Mouse (Mus musculus): ENCODE data around the gene Sspo. TPM values are rescaled to one million over a fixed set of nuclear protein-coding genes. Genes with fewer than 3 reads are reported as not detected.

The Sspo gene
- polyA plus RNA-seq, 1 experiment from 2014 or later, result 0.14 TPM

GRCm38 (mm10) chr6:48540721-48541120 is 92.7 kb downstream of the Sspo start:
- no peak overlapping the region for H3K9ac ChIP-seq (ENCODE audit: low read length)
- H3K4me3 ChIP-seq (ENCODE audit: low read length), result no peak overlapping the region
- no peak overlapping the region for H3K4me2 ChIP-seq (ENCODE audit: low read depth, low read length)
- no peaks in the 10 kb centered on the region for H3K9me3 ChIP-seq (ENCODE audit: control insufficient read depth, low read length)
- no peaks in the 10 kb centered on the region for H3K27me3 ChIP-seq (ENCODE audit: control insufficient read depth, insufficient read depth, low read depth, low read length)
- H3K36me3 ChIP-seq (ENCODE audit: control insufficient read depth, insufficient read depth, low read length), result no peaks in the 10 kb centered on the region
- no peak for ATAC-seq (ENCODE audit: low read depth)
- peaks cover 13% of the 10 kb centered on the region for H3K4me1 ChIP-seq (replicated peaks; ENCODE audit: control insufficient read depth, insufficient read depth, low read length)
- H3K27ac ChIP-seq (ENCODE audit: low read length), result no peak overlapping the region
- WGBS, result 40% methylated on average over 3 of the region's 3 CpGs

- Histone ChIP-seq H3K27me3 (ENCODE audit: control insufficient read depth, insufficient read depth, low read depth, low read length) (no peaks in the 10 kb centered on the region), H3K27ac (ENCODE audit: low read length) (peak overlapping the region; percentile 43), H3K9me3 (ENCODE audit: control insufficient read depth, low read length) (no peaks in the 10 kb centered on the region), H3K9ac (ENCODE audit: low read length) (no peak overlapping the region), H3K4me2 (ENCODE audit: low read depth, low read length) (no peak overlapping the region), H3K36me3 (ENCODE audit: control insufficient read depth, insufficient read depth, low read length) (no peaks in the 10 kb centered on the region), H3K4me1 (replicated peaks; ENCODE audit: control insufficient read depth, insufficient read depth, low read length) (peaks cover 13% of the 10 kb centered on the region), H3K4me3 (ENCODE audit: low read length) (no peak overlapping the region)
- ATAC-seq (ENCODE audit: low read depth), result peak; percentile 31; the same call in 1 of the 2 replicates
- 22% methylated on average over 7 of the region's 7 CpGs for WGBS
Observed at GRCm38 (mm10) chr6:48541560-48542450, 93.8 kb downstream of the Sspo start.

- H3K27ac ChIP-seq (ENCODE audit: low read length), result peak overlapping the region; percentile 43; the same call in 1 of the 2 replicates
- H3K36me3 ChIP-seq (ENCODE audit: control insufficient read depth, insufficient read depth, low read length), result no peaks in the 10 kb centered on the region
- H3K9me3 ChIP-seq (ENCODE audit: control insufficient read depth, low read length), result no peaks in the 10 kb centered on the region
- H3K27me3 ChIP-seq (ENCODE audit: control insufficient read depth, insufficient read depth, low read depth, low read length), result no peaks in the 10 kb centered on the region
- H3K9ac ChIP-seq (ENCODE audit: low read length), result no peak overlapping the region
- H3K4me2 ChIP-seq (ENCODE audit: low read depth, low read length), result no peak overlapping the region
- peaks cover 13% of the 10 kb centered on the region for H3K4me1 ChIP-seq (replicated peaks; ENCODE audit: control insufficient read depth, insufficient read depth, low read length)
- ATAC-seq (ENCODE audit: low read depth), result no peak
- WGBS, result 82% methylated on average over 3 of the region's 3 CpGs
- H3K4me3 ChIP-seq (ENCODE audit: low read length), result no peak overlapping the region
Observed at GRCm38 (mm10) chr6:48542631-48543030, 94.6 kb downstream of the Sspo start.

GRCm38 (mm10) chr6:48545251-48545650 is 97.2 kb downstream of the Sspo start:
- no peak overlapping the region for H3K27ac ChIP-seq (ENCODE audit: low read length)
- ATAC-seq (ENCODE audit: low read depth), result no peak
- no peak overlapping the region for H3K4me2 ChIP-seq (ENCODE audit: low read depth, low read length)
- H3K36me3 ChIP-seq (ENCODE audit: control insufficient read depth, insufficient read depth, low read length), result no peaks in the 10 kb centered on the region
- H3K9ac ChIP-seq (ENCODE audit: low read length), result no peak overlapping the region
- peaks cover 13% of the 10 kb centered on the region for H3K4me1 ChIP-seq (replicated peaks; ENCODE audit: control insufficient read depth, insufficient read depth, low read length)
- 66% methylated on average over 5 of the region's 5 CpGs for WGBS
- no peaks in the 10 kb centered on the region for H3K27me3 ChIP-seq (ENCODE audit: control insufficient read depth, insufficient read depth, low read depth, low read length)
- H3K4me3 ChIP-seq (ENCODE audit: low read length), result no peak overlapping the region
- H3K9me3 ChIP-seq (ENCODE audit: control insufficient read depth, low read length), result no peaks in the 10 kb centered on the region

- H3K4me2 ChIP-seq (ENCODE audit: low read depth, low read length), result no peak overlapping the region
- no peak overlapping the region for H3K4me3 ChIP-seq (ENCODE audit: low read length)
- no peaks in the 10 kb centered on the region for H3K36me3 ChIP-seq (ENCODE audit: control insufficient read depth, insufficient read depth, low read length)
- peaks cover 12% of the 10 kb centered on the region for H3K4me1 ChIP-seq (replicated peaks; ENCODE audit: control insufficient read depth, insufficient read depth, low read length)
- no peak overlapping the region for H3K27ac ChIP-seq (ENCODE audit: low read length)
- ATAC-seq (ENCODE audit: low read depth), result no peak
- H3K27me3 ChIP-seq (ENCODE audit: control insufficient read depth, insufficient read depth, low read depth, low read length), result no peaks in the 10 kb centered on the region
- WGBS, result 44% methylated on average over 1 of the region's 1 CpGs
- no peak overlapping the region for H3K9ac ChIP-seq (ENCODE audit: low read length)
- no peaks in the 10 kb centered on the region for H3K9me3 ChIP-seq (ENCODE audit: control insufficient read depth, low read length)
Observed at GRCm38 (mm10) chr6:48546271-48546670, 98.2 kb downstream of the Sspo start.

GRCm38 (mm10) chr6:48546858-48547257 is 98.8 kb downstream of the Sspo start:
- peaks cover 6% of the 10 kb centered on the region for H3K4me1 ChIP-seq (replicated peaks; ENCODE audit: control insufficient read depth, insufficient read depth, low read length)
- no peaks in the 10 kb centered on the region for H3K36me3 ChIP-seq (ENCODE audit: control insufficient read depth, insufficient read depth, low read length)
- H3K4me2 ChIP-seq (ENCODE audit: low read depth, low read length), result no peak overlapping the region
- no peak overlapping the region for H3K9ac ChIP-seq (ENCODE audit: low read length)
- H3K4me3 ChIP-seq (ENCODE audit: low read length), result no peak overlapping the region
- ATAC-seq (ENCODE audit: low read depth), result no peak
- no peaks in the 10 kb centered on the region for H3K27me3 ChIP-seq (ENCODE audit: control insufficient read depth, insufficient read depth, low read depth, low read length)
- 41% methylated on average over 4 of the region's 4 CpGs for WGBS
- no peaks in the 10 kb centered on the region for H3K9me3 ChIP-seq (ENCODE audit: control insufficient read depth, low read length)
- no peak overlapping the region for H3K27ac ChIP-seq (ENCODE audit: low read length)

- no peak overlapping the region for H3K4me3 ChIP-seq (ENCODE audit: low read length)
- H3K36me3 ChIP-seq (ENCODE audit: control insufficient read depth, insufficient read depth, low read length), result no peaks in the 10 kb centered on the region
- H3K4me1 ChIP-seq (replicated peaks; ENCODE audit: control insufficient read depth, insufficient read depth, low read length), result no peaks in the 10 kb centered on the region
- H3K9ac ChIP-seq (ENCODE audit: low read length), result no peak overlapping the region
- no peaks in the 10 kb centered on the region for H3K27me3 ChIP-seq (ENCODE audit: control insufficient read depth, insufficient read depth, low read depth, low read length)
- no peak overlapping the region for H3K4me2 ChIP-seq (ENCODE audit: low read depth, low read length)
- H3K9me3 ChIP-seq (ENCODE audit: control insufficient read depth, low read length), result no peaks in the 10 kb centered on the region
- H3K27ac ChIP-seq (ENCODE audit: low read length), result no peak overlapping the region
- 78% methylated on average over 6 of the region's 6 CpGs for WGBS
- ATAC-seq (ENCODE audit: low read depth), result no peak
Observed at GRCm38 (mm10) chr6:48548314-48548713, 100.3 kb downstream of the Sspo start.

Small RNA genes within 50 kb of the gene (microRNA-seq; reads per million reads assigned to microRNA genes)
- gene Gm24325, result not detected

Other genes with a start within 250 kb of the Sspo start
- 20.4 and 20.7 TPM in 2 replicates for gene Krba1, start 52.6 kb upstream of the Sspo start, polyA plus RNA-seq (2015; fragmentation: Nextera tagmentation; extraction: Ambion mirVana)
- gene Zfp467, start 2.4 kb upstream of the Sspo start, polyA plus RNA-seq (2015; fragmentation: Nextera tagmentation; extraction: Ambion mirVana), result 21.0 and 22.6 TPM in 2 replicates
- 9.7 and 11.8 TPM in 2 replicates for gene Atp6v0e2, start 89.4 kb downstream of the Sspo start, polyA plus RNA-seq (2015; fragmentation: Nextera tagmentation; extraction: Ambion mirVana)
- gene Lrrc61, start 106.6 kb downstream of the Sspo start, polyA plus RNA-seq (2015; fragmentation: Nextera tagmentation; extraction: Ambion mirVana), result 5.8 and 8.8 TPM in 2 replicates
- gene Rarres2, start 124.6 kb downstream of the Sspo start, polyA plus RNA-seq (2015; fragmentation: Nextera tagmentation; extraction: Ambion mirVana), result 101 and 114 TPM in 2 replicates
- gene Gm45021, start 141.4 kb downstream of the Sspo start, polyA plus RNA-seq (2015; fragmentation: Nextera tagmentation; extraction: Ambion mirVana), result not detected in 2 replicates
- 30.5 and 32.3 TPM in 2 replicates for gene Repin1, start 145.7 kb downstream of the Sspo start, polyA plus RNA-seq (2015; fragmentation: Nextera tagmentation; extraction: Ambion mirVana)
- not detected in 2 replicates for gene Gm44965, start 145.7 kb downstream of the Sspo start, polyA plus RNA-seq (2015; fragmentation: Nextera tagmentation; extraction: Ambion mirVana)
- 6.2 and 7.4 TPM in 2 replicates for gene Zfp775, start 153.8 kb downstream of the Sspo start, polyA plus RNA-seq (2015; fragmentation: Nextera tagmentation; extraction: Ambion mirVana)
- 0.41 and 0.57 TPM in 2 replicates for gene AI854703, start 178.5 kb downstream of the Sspo start, polyA plus RNA-seq (2015; fragmentation: Nextera tagmentation; extraction: Ambion mirVana)
- 5.9 and 6.1 TPM in 2 replicates for gene Gimap8, start 199.0 kb downstream of the Sspo start, polyA plus RNA-seq (2015; fragmentation: Nextera tagmentation; extraction: Ambion mirVana)
- gene Gimap9, start 227.9 kb downstream of the Sspo start, polyA plus RNA-seq (2015; fragmentation: Nextera tagmentation; extraction: Ambion mirVana), result 14.2 and 14.6 TPM in 2 replicates
- 53.8 and 58.5 TPM in 2 replicates for gene Gimap4, start 236.3 kb downstream of the Sspo start, polyA plus RNA-seq (2015; fragmentation: Nextera tagmentation; extraction: Ambion mirVana)

Data from lung, embryonic 16.5 days (tissue).